Mouse (Mus musculus) spleen, adult 2 months (tissue): ENCODE measurements around the gene Ptdss2. TPM values are rescaled to one million over a fixed set of nuclear protein-coding genes. Genes with fewer than 3 reads are reported as not detected.

ENCODE experiments used
- DNase-seq, 2 experiments: peaks; one replicate each; pipeline versions ENCODE4 v3.0.0 to v3.0.0-alpha.2; 2012 to 2021; ENCODE audit warnings: low spot score in 2 of 2, low read depth in 1 of 2
- H3K27ac ChIP-seq: fragments of 200-500 bp; 2 replicates; pipeline ENCODE4 v1.5.1; 2012; ENCODE audit warnings: low read length, inconsistent platforms; ENCODE audit not compliant: insufficient read depth
- H3K27me3 ChIP-seq: fragments of 200-500 bp; 2 replicates; pipeline ENCODE4 v1.6.1; 2012; ENCODE audit warnings: mild to moderate bottlenecking, moderate library complexity, low read length, inconsistent platforms; ENCODE audit not compliant: control insufficient read depth, insufficient read depth
- H3K36me3 ChIP-seq: fragments of 200-500 bp; 2 replicates; pipeline ENCODE4 v1.6.1; 2012; ENCODE audit warnings: mild to moderate bottlenecking, low read length, inconsistent platforms; ENCODE audit not compliant: control insufficient read depth, insufficient read depth
- H3K4me1 ChIP-seq: fragments of 200-500 bp; 2 replicates; pipeline ENCODE4 v1.6.1; 2011; ENCODE audit warnings: inconsistent platforms; ENCODE audit not compliant: control insufficient read depth, insufficient read depth, insufficient read length
- H3K4me3 ChIP-seq: fragments of 200-500 bp; 2 replicates; pipeline ENCODE4 v1.5.1; 2011; ENCODE audit warnings: mild to moderate bottlenecking, inconsistent platforms; ENCODE audit not compliant: insufficient read depth, insufficient read length; ENCODE audit errors: extremely low read depth
- CTCF ChIP-seq: fragments of 200-500 bp; IDR thresholded peaks from 2 replicates; pipeline ENCODE4 v1.5.1; 2011; ENCODE audit warnings: mild to moderate bottlenecking, inconsistent platforms; ENCODE audit not compliant: insufficient read depth, insufficient read length, insufficient replicate concordance; ENCODE audit errors: extremely low read depth
- POLR2A ChIP-seq: fragments of 200-500 bp; IDR thresholded peaks from 2 replicates; pipeline ENCODE4 v1.6.1; 2011; ENCODE audit warnings: low read depth, low read length, inconsistent platforms
- WGBS: fragments of 180-500 bp; shearing (Covaris S2); methylation state at CpG from one replicate; pipeline ENCODE4 v1.1.7; 2018; 5-methylcytosine and 5-hydroxymethylcytosine counted together
- polyA plus RNA-seq: library from polyadenylated mRNA; depleted of rRNA; stranded (reverse); fragments of >200 nt; gene quantifications from 2 replicates; pipeline ENCODE4 v1.2.3, GENCODE M21; 2012; rRNA removed

Gene Ptdss2
- 26.8 and 27.0 TPM in 2 replicates for polyA plus RNA-seq

GRCm38 (mm10) chr7:141122245-141122644 is at the start of gene Ptdss2:
Gene Ptdss2 (plus strand): TSS chr7:141122382.
- no peaks in the 10 kb centered on the region for H3K36me3 ChIP-seq
- peak within 1 kb of the TSS; percentile 61 for H3K27ac ChIP-seq
- TF ChIP-seq CTCF (no peak), POLR2A (no peak)
- no peaks in the 10 kb centered on the region for H3K4me1 ChIP-seq
- no peaks in the 10 kb centered on the region for H3K27me3 ChIP-seq
- peak within 1 kb of the TSS; percentile 75 for H3K4me3 ChIP-seq
- 45% methylated on average over 14 of the region's 14 CpGs for WGBS
- DNase-seq: no peak

- Histone ChIP-seq H3K4me3 (no peak overlapping the region), H3K27ac (no peak overlapping the region), H3K36me3 (no peaks in the 10 kb centered on the region), H3K27me3 (peaks cover 5% of the 10 kb centered on the region), H3K4me1 (peaks cover 4% of the 10 kb centered on the region; the same call in 1 of the 2 replicates)
- WGBS: 64% methylated on average over 4 of the region's 4 CpGs
- no peak for DNase-seq
- TF ChIP-seq POLR2A (no peak), CTCF (no peak)
Measured at GRCm38 (mm10) chr7:141073782-141074181, 48.4 kb upstream of the Ptdss2 start.

GRCm38 (mm10) chr7:141077841-141078240 is 44.3 kb upstream of the Ptdss2 start, which contains the start of gene Pkp3:
Gene Pkp3 (plus strand): TSS chr7:141078218.
- Histone ChIP-seq H3K4me1 (no peaks in the 10 kb centered on the region), H3K4me3 (no peak within 1 kb of the TSS), H3K36me3 (no peaks in the 10 kb centered on the region), H3K27ac (no peak within 1 kb of the TSS), H3K27me3 (no peaks in the 10 kb centered on the region)
- TF ChIP-seq POLR2A: no peak
- no peak for DNase-seq
- 92% methylated on average over 15 of the region's 15 CpGs for WGBS

GRCm38 (mm10) chr7:141078876-141079275 is 43.3 kb upstream of the Ptdss2 start:
- DNase-seq: no peak
- TF ChIP-seq POLR2A: no peak
- H3K27ac ChIP-seq: no peak overlapping the region
- WGBS: 78% methylated on average over 4 of the region's 4 CpGs
- no peaks in the 10 kb centered on the region for H3K4me1 ChIP-seq
- no peak overlapping the region for H3K4me3 ChIP-seq
- no peaks in the 10 kb centered on the region for H3K27me3 ChIP-seq
- no peaks in the 10 kb centered on the region for H3K36me3 ChIP-seq

GRCm38 (mm10) chr7:141079481-141080449 is 42.4 kb upstream of the Ptdss2 start:
- no peak for DNase-seq
- Histone ChIP-seq H3K4me1 (no peaks in the 10 kb centered on the region), H3K27me3 (no peaks in the 10 kb centered on the region), H3K36me3 (no peaks in the 10 kb centered on the region), H3K4me3 (no peak overlapping the region), H3K27ac (no peak overlapping the region)
- TF ChIP-seq CTCF (no peak), POLR2A (no peak)
- 89% methylated on average over 34 of the region's 34 CpGs for WGBS

- peak overlapping the region; percentile 40 for H3K27ac ChIP-seq
- H3K36me3 ChIP-seq: peaks cover 11% of the 10 kb centered on the region
- peaks cover 16% of the 10 kb centered on the region for H3K4me1 ChIP-seq
- peak overlapping the region; percentile 49 for H3K4me3 ChIP-seq
- H3K27me3 ChIP-seq: no peaks in the 10 kb centered on the region
- TF ChIP-seq CTCF: no peak
- TF ChIP-seq POLR2A: no peak
- DNase-seq: peak in 1 of 2 experiments; percentile 41
- WGBS: 18% methylated on average over 8 of the region's 8 CpGs
Measured at GRCm38 (mm10) chr7:141087894-141088293, 34.3 kb upstream of the Ptdss2 start.

GRCm38 (mm10) chr7:141088473-141088872 is 33.7 kb upstream of the Ptdss2 start:
- H3K27me3 ChIP-seq: no peaks in the 10 kb centered on the region
- no peak for DNase-seq
- peak overlapping the region; percentile 49 for H3K4me3 ChIP-seq
- no peak for TF ChIP-seq CTCF
- TF ChIP-seq POLR2A: no peak
- peak overlapping the region; percentile 40 for H3K27ac ChIP-seq
- 6% methylated on average over 18 of the region's 18 CpGs for WGBS
- peaks cover 15% of the 10 kb centered on the region for H3K36me3 ChIP-seq
- H3K4me1 ChIP-seq: peaks cover 16% of the 10 kb centered on the region
